8 mouse cellular contexts compared by ENCODE assay signal in the genomic region with DNA sequence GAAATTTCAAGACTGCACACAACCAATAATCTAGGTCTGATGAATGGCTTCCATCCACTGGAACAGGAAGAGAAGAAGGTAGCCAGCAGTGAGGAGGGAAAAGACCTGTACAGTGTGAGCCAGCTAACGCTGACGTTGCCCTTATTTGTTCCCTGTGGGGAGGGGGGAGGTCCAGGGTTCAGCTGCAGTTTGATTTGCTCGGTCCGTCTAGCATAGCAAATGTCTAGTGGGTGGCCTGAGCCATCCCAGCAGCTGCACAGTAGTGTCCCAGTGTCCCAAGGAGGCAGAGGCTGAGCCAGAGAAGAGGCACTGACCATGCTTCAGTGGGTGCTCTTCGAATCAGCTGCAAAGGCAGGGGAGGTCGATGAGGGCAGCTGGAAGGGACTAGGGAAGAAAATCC.
DNase-seq lines count a peak whose midpoint lies in the region; ATAC-seq lines count a peak whose summit lies in the region.

No protein-coding gene starts in this region.

- DNase-seq in heart, adult 8-10 months (ENCODE audit: low spot score) = no peak
- DNase-seq in forebrain, embryonic 14.5 days (ENCODE audit: low spot score) = no peak
- peak; percentile 24 to 29 for DNase-seq in kidney, postnatal 4 days
- DNase-seq in neural tube, embryonic 11.5 days (ENCODE audit: low spot score) = peak; percentile 40
- no peak for DNase-seq in right cerebral cortex, postnatal 4 days
- no peak for DNase-seq in layer of hippocampus, postnatal 10 days (ENCODE audit: low spot score in 2 of 2)

- H3K27me3 ChIP-seq in heart, embryonic 11.5 days (ENCODE audit: control insufficient read depth, insufficient read depth, low read length) = no peaks in the 10 kb centered on the region
- no peaks in the 10 kb centered on the region for H3K27me3 ChIP-seq in forebrain, embryonic 14.5 days (replicated peaks; ENCODE audit: control insufficient read depth, insufficient read depth, low read length)
- no peaks in the 10 kb centered on the region for H3K27me3 ChIP-seq in neural tube, embryonic 11.5 days (ENCODE audit: control insufficient read depth, insufficient read depth, low read length)

- 0 out of 2 replicates have a peak overlapping the region, but pooled peaks have one; percentile 22 for H3K27ac ChIP-seq in heart, embryonic 11.5 days (ENCODE audit: low read depth, low read length)
- 0 out of 2 replicates have a peak overlapping the region, but pooled peaks have one; percentile 9 for H3K27ac ChIP-seq in forebrain, embryonic 14.5 days (ENCODE audit: low read depth, low read length)
- H3K27ac ChIP-seq in neural tube, embryonic 11.5 days (ENCODE audit: low read depth, low read length) = peak overlapping the region; percentile 67

- H3K9me3 ChIP-seq in heart, embryonic 11.5 days (replicated peaks; ENCODE audit: control insufficient read depth, low read length) = no peaks in the 10 kb centered on the region
- H3K9me3 ChIP-seq in forebrain, embryonic 14.5 days (replicated peaks; ENCODE audit: control insufficient read depth, low read length) = no peaks in the 10 kb centered on the region
- no peaks in the 10 kb centered on the region for H3K9me3 ChIP-seq in neural tube, embryonic 11.5 days (ENCODE audit: control insufficient read depth, low read length)

- H3K36me3 ChIP-seq in heart, embryonic 11.5 days (ENCODE audit: control insufficient read depth, insufficient read depth, low read length) = no peaks in the 10 kb centered on the region
- H3K36me3 ChIP-seq in forebrain, embryonic 14.5 days (ENCODE audit: control insufficient read depth, insufficient read depth, low read length) = no peaks in the 10 kb centered on the region
- H3K36me3 ChIP-seq in neural tube, embryonic 11.5 days (ENCODE audit: control insufficient read depth, insufficient read depth, low read length) = no peaks in the 10 kb centered on the region

- H3K4me2 ChIP-seq in heart, embryonic 11.5 days = no peak overlapping the region
- H3K4me2 ChIP-seq in forebrain, embryonic 14.5 days (ENCODE audit: low read length) = no peak overlapping the region
- peak overlapping the region; percentile 14; the same call in 1 of the 2 replicates for H3K4me2 ChIP-seq in neural tube, embryonic 11.5 days (ENCODE audit: low read depth)

- ATAC-seq in heart, embryonic 11.5 days (replicated peaks; ENCODE audit: insufficient number of reproducible peaks, low FRiP score, low TSS enrichment) = no peak
- no peak for ATAC-seq in forebrain, embryonic 14.5 days
- ATAC-seq in neural tube, embryonic 11.5 days (ENCODE audit: insufficient read depth, low FRiP score, low TSS enrichment) = 0 out of 2 replicates have a peak, but pooled peaks have one; percentile 16
- no peak for ATAC-seq in erythroblast, adult 5-6 weeks (replicated peaks; ENCODE audit: low FRiP score, poor library complexity, severe bottlenecking)

- H3K4me3 ChIP-seq in heart, embryonic 11.5 days (ENCODE audit: low read depth, low read length) = no peak overlapping the region
- H3K4me3 ChIP-seq in forebrain, embryonic 14.5 days (ENCODE audit: low read depth, low read length) = no peak overlapping the region
- no peak overlapping the region for H3K4me3 ChIP-seq in neural tube, embryonic 11.5 days (ENCODE audit: low read depth, low read length)

- 38% methylated on average over 6 of the region's 6 CpGs for WGBS in heart, embryonic 11.5 days (ENCODE audit: insufficient replicate concordance)
- 32% methylated on average over 6 of the region's 6 CpGs for WGBS in forebrain, embryonic 14.5 days
- WGBS in neural tube, embryonic 11.5 days = 33% methylated on average over 6 of the region's 6 CpGs

- no peaks in the 10 kb centered on the region; the same call in 1 of the 2 replicates for H3K4me1 ChIP-seq in heart, embryonic 11.5 days (ENCODE audit: control insufficient read depth, insufficient read depth, low read length)
- no peaks in the 10 kb centered on the region for H3K4me1 ChIP-seq in forebrain, embryonic 14.5 days (ENCODE audit: control insufficient read depth, insufficient read depth, low read length)
- peaks cover 3% of the 10 kb centered on the region; the same call in 1 of the 2 replicates for H3K4me1 ChIP-seq in neural tube, embryonic 11.5 days (ENCODE audit: control insufficient read depth, insufficient read depth, low read length)

- no peak overlapping the region for H3K9ac ChIP-seq in heart, embryonic 11.5 days (ENCODE audit: low read depth, low read length)
- no peak overlapping the region for H3K9ac ChIP-seq in forebrain, embryonic 14.5 days (ENCODE audit: low read length)
- H3K9ac ChIP-seq in neural tube, embryonic 11.5 days (ENCODE audit: low read length) = 0 out of 2 replicates have a peak overlapping the region, but pooled peaks have one; percentile 14

Comparison
In these comparisons a context has a peak if more than half of its experiments do, and no peak if none do; other contexts are left out.
1. H3K27ac ChIP-seq: peak in every context shown above with its lines; median percentile 67 in neural tube, embryonic 11.5 days; 22 in heart, embryonic 11.5 days; 9 in forebrain, embryonic 14.5 days.
2. DNase-seq: peak in kidney, postnatal 4 days (2 of 2) and neural tube, embryonic 11.5 days (single experiment); none in heart, adult 8-10 months (single experiment), forebrain, embryonic 14.5 days (single experiment), right cerebral cortex, postnatal 4 days (single experiment) and layer of hippocampus, postnatal 10 days (0 of 2).